13 mouse cellular contexts compared by ENCODE assay signal in genomic region chr16:57242857-57243204, GRCm38 (mm10). TPM values are rescaled to one million over a fixed set of nuclear protein-coding genes. Genes with fewer than 3 reads are reported as not detected.
"Had no signal": no experiment of that assay in that cellular context is flagged by ENCODE, and none has a peak within 500 bp of the region (broad histone marks: within the 10 kb centered on the region; RNA-seq: fewer than 3 reads in every experiment).

No protein-coding gene starts in this region.

- H3K4me1 ChIP-seq: midbrain, embryonic 12.5 days; neural tube, embryonic 15.5 days had no signal

- H3K9me3 ChIP-seq: limb, embryonic 13.5 days; midbrain, embryonic 12.5 days; neural tube, embryonic 15.5 days had no signal

- H3K4me3 ChIP-seq: layer of hippocampus, adult 2 months; limb, embryonic 13.5 days; midbrain, embryonic 12.5 days; neural tube, embryonic 15.5 days had no signal

- H3K4me2 ChIP-seq: midbrain, embryonic 12.5 days; neural tube, embryonic 15.5 days had no signal

- DNase-seq: left cerebral cortex, postnatal 4 days; lung, adult 18-20 months; right cerebral cortex, adult 18-20 months; spleen, adult 18-20 months had no signal

- H3K9ac ChIP-seq: limb, embryonic 13.5 days; liver, embryonic 14.5 days; midbrain, embryonic 12.5 days; neural tube, embryonic 15.5 days had no signal

- H3K27me3 ChIP-seq: limb, embryonic 13.5 days; midbrain, embryonic 12.5 days; neural tube, embryonic 15.5 days had no signal

- ATAC-seq: midbrain, embryonic 16.5 days had no signal

- H3K36me3 ChIP-seq: limb, embryonic 13.5 days; midbrain, embryonic 12.5 days; neural tube, embryonic 15.5 days had no signal

- H3K27ac ChIP-seq: kidney, postnatal 0 days; layer of hippocampus, adult 2 months; limb, embryonic 13.5 days; liver, embryonic 14.5 days; midbrain, embryonic 12.5 days; neural tube, embryonic 15.5 days had no signal

RNA-seq across cellular contexts. Expression of gene Tmem30c, which starts 49.8 kb away (rescaled TPM):
- total RNA-seq: liver, adult 2 months had no signal
- polyA plus RNA-seq: kidney, postnatal 0 days; liver, adult 2 months; liver, embryonic 14.5 days; neural tube, embryonic 11.5 days had no signal
